Mouse (Mus musculus): ENCODE measurements around the gene Gse1.

DNA sequence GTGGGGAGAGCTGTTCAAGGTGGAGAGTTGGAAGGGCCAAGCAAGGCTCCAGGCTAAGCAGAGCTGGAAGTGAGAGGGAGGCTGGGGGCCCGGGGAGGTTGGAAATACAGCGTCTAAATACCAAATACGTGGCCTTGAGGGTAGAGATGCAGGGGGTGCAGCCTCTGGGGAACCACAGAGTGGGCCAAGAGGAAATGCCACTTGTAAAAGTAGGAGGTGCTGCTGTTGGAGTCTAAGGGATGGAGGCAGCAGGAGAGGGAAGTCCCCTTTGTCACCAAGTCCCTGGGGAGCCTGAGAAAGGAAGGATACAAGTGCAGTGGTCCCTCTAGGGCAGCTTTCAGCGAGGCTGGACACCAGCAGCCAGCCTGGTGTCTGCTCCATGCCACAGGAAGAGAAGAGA is 298.3 kb downstream of the Gse1 start:
- no peak for TF ChIP-seq CTCF (conservative IDR thresholded peaks at IDR 0.05; ENCODE audit: low read length)
- no peak for TF ChIP-seq NANOG (IDR thresholded peaks at IDR 0.05; ENCODE audit: borderline replicate concordance, low read length)

Measured in E14TG2a.4 (cell line).